Comparison of ENCODE assay signal across 34 mouse cellular contexts in genomic region chr2:155778004-155778403, GRCm38 (mm10). TPM values are rescaled to one million over a fixed set of nuclear protein-coding genes. Genes with fewer than 3 reads are reported as not detected.
DNase-seq lines count a peak whose midpoint lies in the region; ATAC-seq and TF ChIP-seq lines count a peak whose summit lies in the region.
"Had no signal": no experiment of that assay in that cellular context is flagged by ENCODE, and none has a peak within 500 bp of the region (broad histone marks: within the 10 kb centered on the region; RNA-seq: fewer than 3 reads in every experiment).

No protein-coding gene starts in this region.

- peak overlapping the region; percentile 30 for H3K4me2 ChIP-seq in hindbrain, embryonic 12.5 days (replicated peaks)
- H3K4me2 ChIP-seq in hindbrain, embryonic 11.5 days (replicated peaks; ENCODE audit: low read depth, low read length) = no peak overlapping the region
- H3K4me2 ChIP-seq in hindbrain, embryonic 14.5 days (replicated peaks) = peak overlapping the region; percentile 79; the same call in 1 of the 2 replicates
- peak overlapping the region; percentile 69 for H3K4me2 ChIP-seq in neural tube, embryonic 13.5 days
- H3K4me2 ChIP-seq: embryonic facial prominence, embryonic 12.5 days; heart, embryonic 11.5 days; kidney, embryonic 15.5 days had no signal

- peak overlapping the region; percentile 58 for H3K4me3 ChIP-seq in cerebellum, adult 2 months (replicated peaks; ENCODE audit: insufficient read depth, low read depth, low read length)
- H3K4me3 ChIP-seq in hindbrain, embryonic 12.5 days = no peak overlapping the region
- H3K4me3 ChIP-seq in hindbrain, embryonic 11.5 days (ENCODE audit: low read depth, low read length) = no peak overlapping the region
- no peak overlapping the region for H3K4me3 ChIP-seq in hindbrain, embryonic 14.5 days (replicated peaks; ENCODE audit: low read length)
- no peak overlapping the region for H3K4me3 ChIP-seq in neural tube, embryonic 13.5 days
- H3K4me3 ChIP-seq: embryonic facial prominence, embryonic 12.5 days; kidney, embryonic 15.5 days; myocyte had no signal

- peaks cover 37% of the 10 kb centered on the region for H3K4me1 ChIP-seq in cerebellum, adult 2 months (ENCODE audit: control insufficient read depth, insufficient read depth, low read length)
- peaks cover 30% of the 10 kb centered on the region for H3K4me1 ChIP-seq in hindbrain, embryonic 12.5 days
- 0 out of 2 replicates have a peak, but pooled peaks cover 2% of the 10 kb centered on the region for H3K4me1 ChIP-seq in hindbrain, embryonic 11.5 days (replicated peaks; ENCODE audit: control insufficient read depth, insufficient read depth, low read length)
- H3K4me1 ChIP-seq in hindbrain, embryonic 14.5 days (replicated peaks; ENCODE audit: control insufficient read depth, insufficient read depth, low read length) = peaks cover 26% of the 10 kb centered on the region
- H3K4me1 ChIP-seq in neural tube, embryonic 13.5 days (replicated peaks) = peaks cover 50% of the 10 kb centered on the region

- no peak for ATAC-seq in cerebellum, adult (ENCODE audit: insufficient number of reproducible peaks, low FRiP score, low TSS enrichment)
- ATAC-seq in hindbrain, embryonic 12.5 days (ENCODE audit: low FRiP score) = no peak
- ATAC-seq in hindbrain, embryonic 11.5 days (ENCODE audit: low FRiP score) = no peak
- ATAC-seq in hindbrain, embryonic 14.5 days (ENCODE audit: low FRiP score) = no peak
- no peak for ATAC-seq in neural tube, embryonic 13.5 days (ENCODE audit: low read depth)
- ATAC-seq: forebrain, embryonic 14.5 days; inflammation-experienced regulatory T-cells, adult 6 months had no signal

- TF ChIP-seq CTCF in cerebellum, adult 2 months (IDR thresholded peaks at IDR 0.05; ENCODE audit: borderline replicate concordance, insufficient read depth, low read depth, low read length) = no peak

- no peaks in the 10 kb centered on the region for H3K27me3 ChIP-seq in cerebellum, adult 2 months (ENCODE audit: control insufficient read depth, insufficient read depth, low read length)
- peaks cover 33% of the 10 kb centered on the region for H3K27me3 ChIP-seq in hindbrain, embryonic 12.5 days
- H3K27me3 ChIP-seq in hindbrain, embryonic 11.5 days (ENCODE audit: control insufficient read depth, insufficient read depth, low read length) = peaks cover 14% of the 10 kb centered on the region
- H3K27me3 ChIP-seq in hindbrain, embryonic 14.5 days (ENCODE audit: control insufficient read depth, insufficient read depth, low read length) = no peaks in the 10 kb centered on the region
- peaks cover 20% of the 10 kb centered on the region for H3K27me3 ChIP-seq in neural tube, embryonic 13.5 days

- H3K9me3 ChIP-seq in hindbrain, embryonic 12.5 days (replicated peaks) = no peaks in the 10 kb centered on the region
- H3K9me3 ChIP-seq in hindbrain, embryonic 11.5 days (ENCODE audit: control insufficient read depth, low read length) = no peaks in the 10 kb centered on the region
- H3K9me3 ChIP-seq in hindbrain, embryonic 14.5 days (ENCODE audit: control insufficient read depth, low read length) = no peaks in the 10 kb centered on the region
- H3K9me3 ChIP-seq in neural tube, embryonic 13.5 days = no peaks in the 10 kb centered on the region
- H3K9me3 ChIP-seq: embryonic facial prominence, embryonic 12.5 days; kidney, embryonic 15.5 days had no signal

- TF ChIP-seq POLR2A in cerebellum, adult 2 months (IDR thresholded peaks at IDR 0.05; ENCODE audit: borderline replicate concordance, insufficient read depth, low read length) = 0 out of 2 replicates have a peak, but pooled peaks have one; percentile 3

- no peaks in the 10 kb centered on the region for H3K36me3 ChIP-seq in hindbrain, embryonic 12.5 days
- no peaks in the 10 kb centered on the region for H3K36me3 ChIP-seq in hindbrain, embryonic 11.5 days (ENCODE audit: control insufficient read depth, insufficient read depth, low read length)
- no peaks in the 10 kb centered on the region for H3K36me3 ChIP-seq in hindbrain, embryonic 14.5 days (replicated peaks; ENCODE audit: control insufficient read depth, insufficient read depth)
- H3K36me3 ChIP-seq in neural tube, embryonic 13.5 days = no peaks in the 10 kb centered on the region
- H3K36me3 ChIP-seq: embryonic facial prominence, embryonic 12.5 days; G1E; kidney, embryonic 15.5 days had no signal

- 10% methylated on average over 6 of the region's 6 CpGs for whole genome bisulfite sequencing in cerebellum, adult 2 months
- WGBS in hindbrain, embryonic 12.5 days = 46% methylated on average over 6 of the region's 6 CpGs
- 57% methylated on average over 6 of the region's 6 CpGs for WGBS in hindbrain, embryonic 11.5 days
- WGBS in hindbrain, embryonic 14.5 days = 42% methylated on average over 6 of the region's 6 CpGs
- 48% methylated on average over 6 of the region's 6 CpGs for WGBS in neural tube, embryonic 13.5 days

- H3K27ac ChIP-seq in cerebellum, adult 2 months (ENCODE audit: insufficient read depth, low read length) = peak overlapping the region; percentile 86
- H3K27ac ChIP-seq in hindbrain, embryonic 12.5 days = no peak overlapping the region
- no peak overlapping the region for H3K27ac ChIP-seq in hindbrain, embryonic 11.5 days (ENCODE audit: low read depth, low read length)
- H3K27ac ChIP-seq in hindbrain, embryonic 14.5 days = no peak overlapping the region
- peak overlapping the region; percentile 71 for H3K27ac ChIP-seq in neural tube, embryonic 13.5 days (replicated peaks)
- H3K27ac ChIP-seq: embryonic facial prominence, embryonic 12.5 days; kidney, embryonic 15.5 days; liver, embryonic 14.5 days; macrophage; stomach, postnatal 0 days had no signal

- peak; percentile 44 to 59 for DNase-seq in cerebellum, adult 2 months
- no peak for DNase-seq in hindbrain, embryonic 11.5 days (ENCODE audit: low spot score)
- DNase-seq in hindbrain, embryonic 14.5 days (ENCODE audit: low spot score) = no peak
- DNase-seq in thymus, postnatal 36 days = no peak
- DNase-seq: adrenal gland, postnatal 10 days; embryo, embryonic 11 days; gastrocnemius, postnatal 25 days; heart, adult 18-20 months; heart, postnatal 36 days; kidney, adult 11 months; kidney, postnatal 25 days; liver; lung, adult 2 months; lung, postnatal 10 days; right cerebral cortex, adult 18-20 months; thymus, adult 18-20 months; thymus, postnatal 25 days had no signal

- no peak overlapping the region for H3K9ac ChIP-seq in hindbrain, embryonic 12.5 days
- H3K9ac ChIP-seq in hindbrain, embryonic 11.5 days (ENCODE audit: low read depth, low read length) = no peak overlapping the region
- H3K9ac ChIP-seq in hindbrain, embryonic 14.5 days = no peak overlapping the region
- H3K9ac ChIP-seq in neural tube, embryonic 13.5 days = peak overlapping the region; percentile 92; the same call in 1 of the 2 replicates
- H3K9ac ChIP-seq: embryonic facial prominence, embryonic 12.5 days; kidney, embryonic 15.5 days; liver, embryonic 14.5 days had no signal

RNA-seq across cellular contexts. Expression of gene Mmp24, which starts 2.9 kb away (rescaled TPM):
- 153 and 190 TPM in 2 replicates for polyA plus RNA-seq in cerebellum, adult 2 months (2012; rRNA removed)
- 5.3 and 6.0 TPM in 2 replicates for polyA plus RNA-seq in hindbrain, embryonic 12.5 days (2016; fragmentation: Nextera tagmentation; extraction: Ambion mirVana)
- 3.2 and 3.4 TPM in 2 replicates for polyA plus RNA-seq in hindbrain, embryonic 11.5 days (2014; fragmentation: Nextera tagmentation; extraction: Ambion mirVana)
- 17.9 and 20.7 TPM in 2 replicates for polyA plus RNA-seq in hindbrain, embryonic 14.5 days (2014; fragmentation: Nextera tagmentation; extraction: Ambion mirVana)
- 11.7 and 12.2 TPM in 2 replicates for polyA plus RNA-seq in neural tube, embryonic 13.5 days (2015; fragmentation: Nextera tagmentation; extraction: Ambion mirVana)
- polyA plus RNA-seq: G1E; inflammation-experienced regulatory T-cells, adult 6 months; limb, embryonic 11.5 days; spleen, adult 2 months had no signal

RNA-seq across cellular contexts. Expression of gene Procr, which starts 27.1 kb away (rescaled TPM):
- 1.9 TPM in 2 replicates for polyA plus RNA-seq in cerebellum, adult 2 months (2012; rRNA removed)
- polyA plus RNA-seq in hindbrain, embryonic 12.5 days (2016; fragmentation: Nextera tagmentation; extraction: Ambion mirVana) = 3.4 and 4.1 TPM in 2 replicates
- 2.5 and 3.1 TPM in 2 replicates for polyA plus RNA-seq in hindbrain, embryonic 11.5 days (2014; fragmentation: Nextera tagmentation; extraction: Ambion mirVana)
- polyA plus RNA-seq in hindbrain, embryonic 14.5 days (2014; fragmentation: Nextera tagmentation; extraction: Ambion mirVana) = 3.0 and 3.6 TPM in 2 replicates
- 4.5 and 5.1 TPM in 2 replicates for polyA plus RNA-seq in neural tube, embryonic 13.5 days (2015; fragmentation: Nextera tagmentation; extraction: Ambion mirVana)

RNA-seq across cellular contexts. Expression of gene BC029722, which starts 41.2 kb away (rescaled TPM):
- 72.8 and 81.5 TPM in 2 replicates for polyA plus RNA-seq in cerebellum, adult 2 months (2012; rRNA removed)
- polyA plus RNA-seq in hindbrain, embryonic 12.5 days (2016; fragmentation: Nextera tagmentation; extraction: Ambion mirVana) = 17.1 and 17.3 TPM in 2 replicates
- polyA plus RNA-seq in hindbrain, embryonic 11.5 days (2014; fragmentation: Nextera tagmentation; extraction: Ambion mirVana) = 9.6 and 9.7 TPM in 2 replicates
- polyA plus RNA-seq in hindbrain, embryonic 14.5 days (2014; fragmentation: Nextera tagmentation; extraction: Ambion mirVana) = 27.6 and 28.1 TPM in 2 replicates
- 24.1 and 28.7 TPM in 2 replicates for polyA plus RNA-seq in neural tube, embryonic 13.5 days (2015; fragmentation: Nextera tagmentation; extraction: Ambion mirVana)

RNA-seq across cellular contexts. Expression of gene Gm17581, which starts 42.3 kb away (rescaled TPM):
- polyA plus RNA-seq in cerebellum, adult 2 months (2012; rRNA removed) = not detected in 2 replicates
- polyA plus RNA-seq in hindbrain, embryonic 12.5 days (2016; fragmentation: Nextera tagmentation; extraction: Ambion mirVana) = not detected in 2 replicates
- polyA plus RNA-seq in hindbrain, embryonic 11.5 days (2014; fragmentation: Nextera tagmentation; extraction: Ambion mirVana) = not detected in 2 replicates
- not detected in 2 replicates for polyA plus RNA-seq in hindbrain, embryonic 14.5 days (2014; fragmentation: Nextera tagmentation; extraction: Ambion mirVana)
- polyA plus RNA-seq in neural tube, embryonic 13.5 days (2015; fragmentation: Nextera tagmentation; extraction: Ambion mirVana) = not detected in 2 replicates
- polyA plus RNA-seq: embryonic facial prominence, embryonic 12.5 days; forebrain, embryonic 14.5 days; G1E; heart, embryonic 11.5 days; heart, embryonic 16.5 days; inflammation-experienced regulatory T-cells, adult 6 months; kidney, embryonic 15.5 days; limb, embryonic 11.5 days; liver, embryonic 14.5 days; lung, adult 2 months; macrophage; midbrain, postnatal 0 days; myocyte; spleen, adult 2 months; stomach, postnatal 0 days had no signal

RNA-seq across cellular contexts. Expression of gene Eif6, which starts 48.7 kb away (rescaled TPM):
- polyA plus RNA-seq in cerebellum, adult 2 months (2012; rRNA removed) = 84.9 and 86.4 TPM in 2 replicates
- polyA plus RNA-seq in hindbrain, embryonic 12.5 days (2016; fragmentation: Nextera tagmentation; extraction: Ambion mirVana) = 151 and 160 TPM in 2 replicates
- polyA plus RNA-seq in hindbrain, embryonic 11.5 days (2014; fragmentation: Nextera tagmentation; extraction: Ambion mirVana) = 193 and 208 TPM in 2 replicates
- polyA plus RNA-seq in hindbrain, embryonic 14.5 days (2014; fragmentation: Nextera tagmentation; extraction: Ambion mirVana) = 132 and 134 TPM in 2 replicates
- polyA plus RNA-seq in neural tube, embryonic 13.5 days (2015; fragmentation: Nextera tagmentation; extraction: Ambion mirVana) = 156 and 170 TPM in 2 replicates

Comparison
In these comparisons a context has a peak if more than half of its experiments do, and no peak if none do; other contexts are left out.
1. DNase-seq: peak in cerebellum, adult 2 months (2 of 2); none in hindbrain, embryonic 11.5 days (single experiment), hindbrain, embryonic 14.5 days (single experiment) and thymus, postnatal 36 days (0 of 2).
2. H3K27ac ChIP-seq: peak in cerebellum, adult 2 months (single experiment) and neural tube, embryonic 13.5 days (single experiment); none in hindbrain, embryonic 12.5 days (single experiment), hindbrain, embryonic 11.5 days (single experiment) and hindbrain, embryonic 14.5 days (single experiment).